Mouse (Mus musculus): ENCODE data around the gene Cd302.

Cd302 gene

GRCm38 (mm10) chr2:60253506-60253905 lies 30.8 kb downstream of the Cd302 start:
- DNase-seq (ENCODE audit: low spot score in 2 of 2): peak; percentile 9 to 59

GRCm38 (mm10) chr2:60252782-60253181 lies 31.5 kb downstream of the Cd302 start:
- DNase-seq (ENCODE audit: low spot score in 2 of 2): no peak

GRCm38 (mm10) chr2:60234506-60234905 lies 49.8 kb downstream of the Cd302 start:
- DNase-seq (ENCODE audit: low spot score in 2 of 2): no peak

GRCm38 (mm10) chr2:60233147-60233546 lies 51.1 kb downstream of the Cd302 start:
- no peak for DNase-seq (ENCODE audit: low spot score in 2 of 2)

GRCm38 (mm10) chr2:60230361-60230760 lies 53.9 kb downstream of the Cd302 start:
- DNase-seq (ENCODE audit: low spot score in 2 of 2): no peak

GRCm38 (mm10) chr2:60228470-60228869 lies 55.8 kb downstream of the Cd302 start:
- DNase-seq (ENCODE audit: low spot score in 2 of 2): no peak

- no peak for DNase-seq (ENCODE audit: low spot score in 2 of 2)
These were observed 60.8 kb downstream of the Cd302 start for GRCm38 (mm10) chr2:60223489-60223888.

GRCm38 (mm10) chr2:60221954-60222353 lies 62.3 kb downstream of the Cd302 start:
- DNase-seq (ENCODE audit: low spot score in 2 of 2): no peak

GRCm38 (mm10) chr2:60221236-60221635 lies 63.1 kb downstream of the Cd302 start:
- no peak for DNase-seq (ENCODE audit: low spot score in 2 of 2)

GRCm38 (mm10) chr2:60217620-60218019 lies 66.7 kb downstream of the Cd302 start:
- DNase-seq (ENCODE audit: low spot score in 2 of 2): no peak

- no peak for DNase-seq (ENCODE audit: low spot score in 2 of 2)
These were observed 67.6 kb downstream of the Cd302 start for GRCm38 (mm10) chr2:60216547-60217153.

GRCm38 (mm10) chr2:60214683-60215082 lies 69.6 kb downstream of the Cd302 start:
- DNase-seq (ENCODE audit: low spot score in 2 of 2): no peak

- DNase-seq (ENCODE audit: low spot score in 2 of 2): no peak
These were observed 71.8 kb downstream of the Cd302 start for GRCm38 (mm10) chr2:60212488-60212887.

GRCm38 (mm10) chr2:60210821-60211220 lies 73.5 kb downstream of the Cd302 start:
- no peak for DNase-seq (ENCODE audit: low spot score in 2 of 2)

GRCm38 (mm10) chr2:60209703-60210651 lies 74.3 kb downstream of the Cd302 start, which contains the start of the genes Baz2b and March7:
Gene Baz2b (minus strand): TSS chr2:60209839.
Gene March7 (plus strand): TSS chr2:60209887.
- DNase-seq (ENCODE audit: low spot score in 2 of 2): peak; percentile 76 to 81

- peak in 1 of 2 experiments; percentile 44 for DNase-seq (ENCODE audit: low spot score in 2 of 2)
These were observed 75.1 kb downstream of the Cd302 start for GRCm38 (mm10) chr2:60209122-60209611.

GRCm38 (mm10) chr2:60205795-60206194 lies 78.5 kb downstream of the Cd302 start:
- DNase-seq (ENCODE audit: low spot score in 2 of 2): no peak

- no peak for DNase-seq (ENCODE audit: low spot score in 2 of 2)
These were observed 80.1 kb downstream of the Cd302 start for GRCm38 (mm10) chr2:60204162-60204561.

- DNase-seq (ENCODE audit: low spot score in 2 of 2): no peak
These were observed 80.6 kb downstream of the Cd302 start for GRCm38 (mm10) chr2:60203733-60204132.

- DNase-seq (ENCODE audit: low spot score in 2 of 2): no peak
These were observed 81.3 kb downstream of the Cd302 start for GRCm38 (mm10) chr2:60202900-60203530.
